Mouse (Mus musculus) midbrain, embryonic 16.5 days (tissue): ENCODE data around the gene Myo15b. TPM values are rescaled to one million over a fixed set of nuclear protein-coding genes. Genes with fewer than 3 reads are reported as not detected.
A peak's percentile ranks its signal among the peaks of the same experiment; 100 is the strongest.

Experiments used
- ATAC-seq: fragments of 200-750 bp; cut with Nextera tagmentation; 2 replicates; pipeline ENCODE4 v1.8.0; 2017; ENCODE audit warnings: moderate TSS enrichment
- H3K27ac ChIP-seq: fragments of 300-500 bp; sonication (generic); 2 replicates; pipeline ENCODE4 v1.5.1; 2014; ENCODE audit warnings: mild to moderate bottlenecking, low read length, mixed read lengths
- H3K27me3 ChIP-seq: fragments of 300-500 bp; sonication (generic); 2 replicates; pipeline ENCODE4 v1.6.1; 2014; ENCODE audit warnings: low read depth, low read length, mixed read lengths; ENCODE audit not compliant: control insufficient read depth, insufficient read depth
- H3K36me3 ChIP-seq: fragments of 300-500 bp; sonication (generic); 2 replicates; pipeline ENCODE4 v1.6.1; 2014; ENCODE audit warnings: mild to moderate bottlenecking, low read length, moderate library complexity, mixed read lengths; ENCODE audit not compliant: control insufficient read depth, insufficient read depth
- H3K4me1 ChIP-seq: fragments of 300-500 bp; sonication (generic); 2 replicates; pipeline ENCODE4 v1.6.1; 2014; ENCODE audit warnings: mild to moderate bottlenecking, low read length, mixed read lengths; ENCODE audit not compliant: control insufficient read depth, insufficient read depth
- H3K4me2 ChIP-seq: fragments of 300-500 bp; sonication (generic); 2 replicates; pipeline ENCODE4 v1.6.1; 2014; ENCODE audit warnings: mild to moderate bottlenecking, low read length, mixed read lengths
- H3K4me3 ChIP-seq: fragments of 300-500 bp; sonication (generic); 2 replicates; pipeline ENCODE4 v1.5.1; 2014; ENCODE audit warnings: low read depth, mild to moderate bottlenecking, low read length, moderate library complexity, mixed read lengths
- H3K9ac ChIP-seq: fragments of 300-500 bp; sonication (generic); 2 replicates; pipeline ENCODE4 v1.6.1; 2014; ENCODE audit warnings: low read depth, low read length, mixed read lengths
- H3K9me3 ChIP-seq: fragments of 300-500 bp; sonication (generic); replicated peaks from 2 replicates; pipeline ENCODE4 v1.6.1; 2014; ENCODE audit warnings: mild to moderate bottlenecking, low read length, mixed read lengths; ENCODE audit not compliant: control insufficient read depth, poor library complexity, severe bottlenecking
- WGBS: fragments of 180-500 bp; shearing (Covaris S2); extraction: QIAGEN DNeasy Blood & Tissue Kit; methylation state at CpG from one replicate; pipeline ENCODE4 v1.1.7; 2014; 5-methylcytosine and 5-hydroxymethylcytosine counted together
- polyA plus RNA-seq: library from polyadenylated mRNA; unstranded; fragments of >200 nt; fragmentation: Nextera tagmentation; extraction: Ambion mirVana; gene quantifications from 2 replicates; pipeline ENCODE4 v1.2.1, GENCODE M21; 2015

Gene Myo15b
- polyA plus RNA-seq, 1 experiment from 2014 or later, result not detected

- under 1% methylated on average over 28 of the region's 28 CpGs for whole genome bisulfite sequencing
- peak within 1 kb of the TSS; percentile 78 for H3K9ac ChIP-seq
- no peaks in the 10 kb centered on the region for H3K27me3 ChIP-seq
- no peaks in the 10 kb centered on the region for H3K9me3 ChIP-seq
- peak within 1 kb of the TSS; percentile 88 for H3K4me3 ChIP-seq
- H3K27ac ChIP-seq, result peak within 1 kb of the TSS; percentile 70
- H3K4me1 ChIP-seq, result peaks cover 30% of the 10 kb centered on the region
- peak; percentile 99 for ATAC-seq
- H3K4me2 ChIP-seq, result peak within 1 kb of the TSS; percentile 96
- H3K36me3 ChIP-seq, result peaks cover 2% of the 10 kb centered on the region
Observed at GRCm38 (mm10) chr11:115933108-115933746, 75.0 kb downstream of the Myo15b start, which contains the start of the genes Sap30bp and Recql5. TSS of gene Sap30bp (plus strand) at chr11:115933282. TSS of gene Recql5 (minus strand) at chr11:115933477.

DNA sequence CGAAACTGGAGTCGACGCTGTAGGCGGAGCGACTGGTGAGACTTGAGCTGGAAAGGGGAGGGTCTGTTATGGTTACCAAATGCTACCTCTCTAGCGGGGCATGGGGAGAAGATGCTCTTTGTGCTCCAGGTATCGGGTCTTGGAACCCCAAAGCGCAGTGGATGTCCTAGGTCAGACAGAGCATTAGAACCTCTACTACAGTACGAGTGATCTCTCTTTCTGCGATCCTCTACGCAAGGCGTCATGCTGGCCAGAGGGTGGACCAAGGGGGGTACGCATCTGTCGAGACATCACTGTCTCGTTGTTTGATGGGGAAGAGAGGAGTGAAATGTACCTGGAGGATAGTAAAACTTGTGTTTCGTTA is 75.5 kb downstream of the Myo15b start:
- peak overlapping the region; percentile 88 for H3K4me3 ChIP-seq
- H3K9me3 ChIP-seq, result no peaks in the 10 kb centered on the region
- peak; percentile 57 for ATAC-seq
- H3K4me1 ChIP-seq, result peaks cover 30% of the 10 kb centered on the region
- 1% methylated on average over 16 of the region's 16 CpGs for WGBS
- H3K4me2 ChIP-seq, result peak overlapping the region; percentile 96
- peak overlapping the region; percentile 70 for H3K27ac ChIP-seq
- H3K27me3 ChIP-seq, result no peaks in the 10 kb centered on the region
- H3K9ac ChIP-seq, result peak overlapping the region; percentile 78
- peaks cover 4% of the 10 kb centered on the region for H3K36me3 ChIP-seq

- Histone ChIP-seq H3K27ac (no peak overlapping the region), H3K36me3 (peaks cover 12% of the 10 kb centered on the region), H3K9ac (no peak overlapping the region), H3K4me2 (no peak overlapping the region), H3K9me3 (no peaks in the 10 kb centered on the region), H3K4me3 (no peak overlapping the region), H3K27me3 (no peaks in the 10 kb centered on the region), H3K4me1 (peaks cover 7% of the 10 kb centered on the region)
- 41% methylated on average over 6 of the region's 6 CpGs for WGBS
- no peak for ATAC-seq
Observed at GRCm38 (mm10) chr11:115939690-115940329, 81.6 kb downstream of the Myo15b start.

DNA sequence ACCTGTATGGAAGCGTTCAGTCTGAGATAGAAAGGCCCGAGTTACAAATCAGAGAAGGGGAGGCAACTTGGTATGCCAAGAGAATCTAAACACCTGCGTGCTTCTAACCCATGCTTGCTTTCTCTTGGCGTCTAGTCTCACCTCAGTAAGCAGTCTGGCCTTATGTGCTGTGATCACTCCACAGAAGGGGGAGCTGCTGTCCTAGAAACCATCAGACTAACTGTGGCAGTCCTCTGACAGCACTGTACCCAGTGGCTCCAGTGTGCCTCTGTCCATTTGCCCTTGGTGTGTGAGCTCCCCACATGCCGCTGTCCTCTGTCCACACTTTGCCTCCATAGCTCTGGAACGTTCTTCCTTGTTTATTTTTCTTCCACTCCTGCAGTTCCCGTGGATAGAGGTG is 83.8 kb downstream of the Myo15b start:
- H3K4me2 ChIP-seq, result no peak overlapping the region
- H3K27ac ChIP-seq, result no peak overlapping the region
- 94% methylated on average over 7 of the region's 7 CpGs for WGBS
- H3K4me3 ChIP-seq, result no peak overlapping the region
- H3K9me3 ChIP-seq, result no peaks in the 10 kb centered on the region
- H3K9ac ChIP-seq, result no peak overlapping the region
- H3K36me3 ChIP-seq, result peaks cover 18% of the 10 kb centered on the region
- no peaks in the 10 kb centered on the region for H3K27me3 ChIP-seq
- no peak for ATAC-seq
- H3K4me1 ChIP-seq, result no peaks in the 10 kb centered on the region

Other genes with a start within 250 kb of the Myo15b start
- gene Mif4gd, start 245.4 kb upstream of the Myo15b start, polyA plus RNA-seq, result 12.5 and 12.7 TPM in 2 replicates
- gene Slc25a19, start 230.1 kb upstream of the Myo15b start, polyA plus RNA-seq, result 42.5 and 50.8 TPM in 2 replicates
- 177 and 196 TPM in 2 replicates for gene Grb2, start 149.8 kb upstream of the Myo15b start, polyA plus RNA-seq
- 25.1 and 25.6 TPM in 2 replicates for gene Tmem94, start 93.0 kb upstream of the Myo15b start, polyA plus RNA-seq
- gene Caskin2, start 44.8 kb upstream of the Myo15b start, polyA plus RNA-seq, result 7.6 and 8.9 TPM in 2 replicates
- 23.7 and 24.2 TPM in 2 replicates for gene Tsen54, start 43.7 kb upstream of the Myo15b start, polyA plus RNA-seq
- 0.82 and 1.0 TPM in 2 replicates for gene Llgl2, start 34.4 kb upstream of the Myo15b start, polyA plus RNA-seq
- gene Smim5, start 41.6 kb downstream of the Myo15b start, polyA plus RNA-seq, result 1.4 and 1.5 TPM in 2 replicates
- 0.44 and 0.87 TPM in 2 replicates for gene Smim6, start 53.6 kb downstream of the Myo15b start, polyA plus RNA-seq
- 49.0 and 51.5 TPM in 2 replicates for gene Sap30bp, start 74.9 kb downstream of the Myo15b start, polyA plus RNA-seq
- gene Recql5, start 75.1 kb downstream of the Myo15b start, polyA plus RNA-seq, result 24.3 and 25.2 TPM in 2 replicates
- 0.57 and 0.64 TPM in 2 replicates for gene Itgb4, start 116.3 kb downstream of the Myo15b start, polyA plus RNA-seq
- gene Galk1, start 154.3 kb downstream of the Myo15b start, polyA plus RNA-seq, result 57.2 and 64.1 TPM in 2 replicates
- gene H3f3b, start 169.6 kb downstream of the Myo15b start, polyA plus RNA-seq, result 2,051 and 2,173 TPM in 2 replicates
- 36.4 and 36.6 TPM in 2 replicates for gene Unk, start 171.9 kb downstream of the Myo15b start, polyA plus RNA-seq
- gene Unc13d, start 219.6 kb downstream of the Myo15b start, polyA plus RNA-seq, result 0.78 and 0.93 TPM in 2 replicates
- gene Wbp2, start 228.6 kb downstream of the Myo15b start, polyA plus RNA-seq, result 159 and 206 TPM in 2 replicates